19 mouse cellular contexts compared by ENCODE assay signal in genomic region chr17:47841521-47841920, GRCm38 (mm10). TPM values are rescaled to one million over a fixed set of nuclear protein-coding genes. Genes with fewer than 3 reads are reported as not detected.
DNase-seq lines count a peak whose midpoint lies in the region; ATAC-seq lines count a peak whose summit lies in the region.
"Had no signal": no experiment of that assay in that cellular context is flagged by ENCODE, and none has a peak within 500 bp of the region (broad histone marks: within the 10 kb centered on the region; RNA-seq: fewer than 3 reads in every experiment).

No protein-coding gene starts in this region.

- H3K27me3 ChIP-seq in forebrain, embryonic 10.5 days (ENCODE audit: poor library complexity, severe bottlenecking), result peaks cover 18% of the 10 kb centered on the region
- 0 out of 2 replicates have a peak, but pooled peaks cover 4% of the 10 kb centered on the region for H3K27me3 ChIP-seq in forebrain, embryonic 14.5 days (replicated peaks; ENCODE audit: control insufficient read depth, insufficient read depth, low read length)
- H3K27me3 ChIP-seq in neural tube, embryonic 15.5 days (replicated peaks), result no peaks in the 10 kb centered on the region
- H3K27me3 ChIP-seq: embryonic facial prominence, embryonic 15.5 days; heart, embryonic 15.5 days had no signal

- no peaks in the 10 kb centered on the region for H3K36me3 ChIP-seq in forebrain, embryonic 10.5 days (replicated peaks)
- no peaks in the 10 kb centered on the region for H3K36me3 ChIP-seq in forebrain, embryonic 14.5 days (ENCODE audit: control insufficient read depth, insufficient read depth, low read length)
- H3K36me3 ChIP-seq in neural tube, embryonic 15.5 days, result no peaks in the 10 kb centered on the region
- H3K36me3 ChIP-seq: embryonic facial prominence, embryonic 15.5 days; G1E; heart, embryonic 15.5 days; hindbrain, embryonic 13.5 days had no signal

- ATAC-seq in forebrain, embryonic 14.5 days, result no peak
- no peak for ATAC-seq in neural tube, embryonic 15.5 days (ENCODE audit: low FRiP score)
- ATAC-seq: CD4-positive, CD25-positive, alpha-beta regulatory T cell, adult 4 months; forebrain, embryonic 16.5 days had no signal

- WGBS in forebrain, embryonic 10.5 days, result 85% methylated on average over 8 of the region's 8 CpGs
- 82% methylated on average over 8 of the region's 8 CpGs for WGBS in forebrain, embryonic 14.5 days
- 89% methylated on average over 8 of the region's 8 CpGs for WGBS in neural tube, embryonic 15.5 days

- H3K4me3 ChIP-seq in forebrain, embryonic 10.5 days, result no peak overlapping the region
- no peak overlapping the region for H3K4me3 ChIP-seq in forebrain, embryonic 14.5 days (ENCODE audit: low read depth, low read length)
- H3K4me3 ChIP-seq in neural tube, embryonic 15.5 days (replicated peaks), result no peak overlapping the region
- H3K4me3 ChIP-seq: embryonic facial prominence, embryonic 15.5 days; erythroblast, embryonic 14.5 days; heart, adult 2 months; heart, embryonic 15.5 days; hindbrain, embryonic 13.5 days had no signal

- H3K9ac ChIP-seq in forebrain, embryonic 14.5 days (ENCODE audit: low read length), result no peak overlapping the region
- no peak overlapping the region for H3K9ac ChIP-seq in neural tube, embryonic 15.5 days (replicated peaks)
- H3K9ac ChIP-seq: embryonic facial prominence, embryonic 15.5 days; heart, embryonic 15.5 days; hindbrain, embryonic 13.5 days had no signal

- peaks cover 6% of the 10 kb centered on the region for H3K4me1 ChIP-seq in forebrain, embryonic 10.5 days
- H3K4me1 ChIP-seq in forebrain, embryonic 14.5 days (ENCODE audit: control insufficient read depth, insufficient read depth, low read length), result no peaks in the 10 kb centered on the region
- H3K4me1 ChIP-seq in neural tube, embryonic 15.5 days, result no peaks in the 10 kb centered on the region
- H3K4me1 ChIP-seq: hindbrain, embryonic 13.5 days had no signal

- no peak for DNase-seq in forebrain, embryonic 10.5 days (ENCODE audit: extremely low spot score, low spot score)
- DNase-seq in forebrain, embryonic 14.5 days (ENCODE audit: low spot score), result no peak
- DNase-seq in 3134 (ENCODE audit: extremely low read depth, insufficient read length, low spot score) (peak; percentile 70), MN1 (ENCODE audit: low spot score) (peak; percentile 43)
- DNase-seq in skeletal muscle tissue, adult 2 months (ENCODE audit: low read depth, low spot score), result peak; percentile 63
- DNase-seq: B cell, adult 2 months; embryo, embryonic 11 days; kidney, adult 18-20 months had no signal

- H3K9me3 ChIP-seq in forebrain, embryonic 10.5 days, result peaks cover 7% of the 10 kb centered on the region
- no peaks in the 10 kb centered on the region for H3K9me3 ChIP-seq in forebrain, embryonic 14.5 days (replicated peaks; ENCODE audit: control insufficient read depth, low read length)
- no peaks in the 10 kb centered on the region for H3K9me3 ChIP-seq in neural tube, embryonic 15.5 days (replicated peaks)
- H3K9me3 ChIP-seq: embryonic facial prominence, embryonic 15.5 days; heart, embryonic 15.5 days; hindbrain, embryonic 13.5 days had no signal

- H3K4me2 ChIP-seq in forebrain, embryonic 14.5 days (ENCODE audit: low read length), result no peak overlapping the region
- no peak overlapping the region for H3K4me2 ChIP-seq in neural tube, embryonic 15.5 days
- H3K4me2 ChIP-seq: embryonic facial prominence, embryonic 15.5 days; heart, embryonic 11.5 days; heart, embryonic 15.5 days; hindbrain, embryonic 13.5 days had no signal

- 0 out of 2 replicates have a peak overlapping the region, but pooled peaks have one; percentile 30 for H3K27ac ChIP-seq in forebrain, embryonic 10.5 days
- no peak overlapping the region for H3K27ac ChIP-seq in forebrain, embryonic 14.5 days (ENCODE audit: low read depth, low read length)
- H3K27ac ChIP-seq in neural tube, embryonic 15.5 days (replicated peaks), result no peak overlapping the region
- H3K27ac ChIP-seq: heart, adult 2 months; hindbrain, embryonic 13.5 days; hindbrain, postnatal 0 days had no signal

RNA-seq across cellular contexts. Expression of gene Mdfi, which starts 7.0 kb away (rescaled TPM):
- 13.1 and 13.2 TPM in 2 replicates for polyA plus RNA-seq in forebrain, embryonic 10.5 days (2016; fragmentation: Nextera tagmentation; extraction: Ambion mirVana)
- 10.4 and 12.4 TPM in 2 replicates for polyA plus RNA-seq in forebrain, embryonic 14.5 days (2014; fragmentation: Nextera tagmentation; extraction: Ambion mirVana)
- polyA plus RNA-seq in neural tube, embryonic 15.5 days (2015; fragmentation: Nextera tagmentation; extraction: Ambion mirVana), result 3.3 and 4.4 TPM in 2 replicates
- polyA plus RNA-seq: CD4-positive, CD25-positive, alpha-beta regulatory T cell, adult 4 months; G1E had no signal

Comparison
In these comparisons a context has a peak if more than half of its experiments do, and no peak if none do; other contexts are left out.
1. DNase-seq: peak in 3134 (single experiment), MN1 (single experiment) and skeletal muscle tissue, adult 2 months (single experiment); none in forebrain, embryonic 10.5 days (single experiment) and forebrain, embryonic 14.5 days (single experiment).